Mouse (Mus musculus) small intestine, adult 2 months (tissue): Measurements from ENCODE around the gene Vps35l. TPM values are rescaled to one million over a fixed set of nuclear protein-coding genes. Genes with fewer than 3 reads are reported as not detected.

Experiments
- H3K27ac ChIP-seq: fragments of 200-500 bp; 2 replicates; pipeline ENCODE4 v1.5.1; 2012; ENCODE audit warnings: low read depth, low read length, control low read depth, inconsistent platforms; ENCODE audit not compliant: insufficient read depth
- H3K27me3 ChIP-seq: fragments of 200-500 bp; 2 replicates; pipeline ENCODE4 v1.6.1; 2012; ENCODE audit warnings: mild to moderate bottlenecking, moderate library complexity, low read length, inconsistent platforms; ENCODE audit not compliant: control insufficient read depth, insufficient read depth
- H3K36me3 ChIP-seq: fragments of 200-500 bp; 2 replicates; pipeline ENCODE4 v1.6.1; 2012; ENCODE audit warnings: mild to moderate bottlenecking, low read length, control low read depth, inconsistent platforms; ENCODE audit not compliant: control insufficient read depth, insufficient read depth
- H3K4me1 ChIP-seq: fragments of 200-500 bp; 2 replicates; pipeline ENCODE4 v1.6.1; 2012; ENCODE audit warnings: low read length, inconsistent platforms, mixed read lengths; ENCODE audit not compliant: control insufficient read depth, insufficient read depth, insufficient read length
- H3K4me3 ChIP-seq: fragments of 200-500 bp; 2 replicates; pipeline ENCODE4 v1.5.1; 2012; ENCODE audit warnings: low read depth, mild to moderate bottlenecking, control low read depth, inconsistent platforms, low read length, moderate library complexity
- CTCF ChIP-seq: fragments of 200-500 bp; IDR thresholded peaks from 2 replicates; pipeline ENCODE4 v1.5.1; 2012; ENCODE audit warnings: low read depth, mild to moderate bottlenecking, control low read depth, inconsistent platforms, low read length, moderate library complexity, mixed read lengths; ENCODE audit not compliant: insufficient replicate concordance, insufficient read length; ENCODE audit errors: extremely low read depth
- POLR2A ChIP-seq: fragments of 200-500 bp; IDR thresholded peaks from 2 replicates; pipeline ENCODE4 v1.6.1; 2012; ENCODE audit warnings: low read depth, mild to moderate bottlenecking, control low read depth, inconsistent platforms, low read length, moderate library complexity
- WGBS: fragments of 180-500 bp; shearing (Covaris S2); methylation state at CpG from one replicate; pipeline ENCODE4 v1.1.7; 2018; 5-methylcytosine and 5-hydroxymethylcytosine counted together
- polyA plus RNA-seq: library from polyadenylated mRNA; depleted of rRNA; stranded (reverse); fragments of >200 nt; gene quantifications from 2 replicates; pipeline ENCODE4 v1.2.3, GENCODE M21; 2012

Gene Vps35l
- polyA plus RNA-seq, 1 experiment = 29.9 TPM

- Histone ChIP-seq H3K4me3 (no peak overlapping the region), H3K27ac (no peak overlapping the region), H3K4me1 (no peaks in the 10 kb centered on the region), H3K27me3 (no peaks in the 10 kb centered on the region), H3K36me3 (peaks cover 53% of the 10 kb centered on the region)
- 60% methylated on average over 4 of the region's 4 CpGs for WGBS
- TF ChIP-seq CTCF (no peak), POLR2A (no peak)
These were observed 102.9 kb downstream of the Vps35l start for GRCm38 (mm10) chr7:118842938-118843337.

DNA sequence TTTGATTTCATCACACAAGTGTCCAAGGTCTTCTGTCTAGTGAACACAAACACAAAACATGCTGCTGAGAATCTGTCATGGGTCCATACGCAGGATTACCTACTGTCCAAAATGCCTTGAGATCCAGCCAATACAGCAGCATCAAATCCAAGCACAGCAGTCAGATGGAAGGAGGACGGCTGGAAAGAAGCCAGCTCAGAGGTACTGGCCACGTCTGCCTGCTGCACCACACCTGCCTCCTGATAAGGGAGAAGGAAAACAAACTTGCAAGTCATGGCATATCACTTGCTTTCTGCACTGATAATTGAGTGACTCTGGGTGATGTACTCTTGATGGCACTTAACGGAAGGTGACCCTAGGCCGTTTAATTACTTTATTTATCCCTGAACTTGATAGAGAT, 105.1 kb downstream of the Vps35l start:
- H3K4me3 ChIP-seq = no peak overlapping the region
- TF ChIP-seq CTCF (no peak), POLR2A (no peak)
- WGBS = 31% methylated on average over 5 of the region's 5 CpGs
- no peak overlapping the region for H3K27ac ChIP-seq
- H3K4me1 ChIP-seq = no peaks in the 10 kb centered on the region; the same call in 1 of the 2 replicates
- no peaks in the 10 kb centered on the region for H3K27me3 ChIP-seq
- peaks cover 42% of the 10 kb centered on the region for H3K36me3 ChIP-seq

- peaks cover 34% of the 10 kb centered on the region for H3K36me3 ChIP-seq
These were observed 106.3 kb downstream of the Vps35l start for GRCm38 (mm10) chr7:118846329-118846728.

GRCm38 (mm10) chr7:118848796-118849195, 108.8 kb downstream of the Vps35l start:
- Histone ChIP-seq H3K4me3 (no peak overlapping the region), H3K36me3 (peaks cover 30% of the 10 kb centered on the region), H3K27me3 (no peaks in the 10 kb centered on the region), H3K27ac (no peak overlapping the region), H3K4me1 (peaks cover 3% of the 10 kb centered on the region; the same call in 1 of the 2 replicates)
- no peak for TF ChIP-seq CTCF
- 57% methylated on average over 10 of the region's 10 CpGs for WGBS

More at GRCm38 (mm10) chr7:118846329-118846728, 106.3 kb downstream of the Vps35l start:
- 66% methylated on average over 4 of the region's 4 CpGs for WGBS
- Histone ChIP-seq H3K27me3 (no peaks in the 10 kb centered on the region), H3K4me3 (no peak overlapping the region), H3K27ac (no peak overlapping the region), H3K4me1 (no peaks in the 10 kb centered on the region; the same call in 1 of the 2 replicates)
- TF ChIP-seq CTCF = no peak
- no peak for TF ChIP-seq POLR2A

DNA sequence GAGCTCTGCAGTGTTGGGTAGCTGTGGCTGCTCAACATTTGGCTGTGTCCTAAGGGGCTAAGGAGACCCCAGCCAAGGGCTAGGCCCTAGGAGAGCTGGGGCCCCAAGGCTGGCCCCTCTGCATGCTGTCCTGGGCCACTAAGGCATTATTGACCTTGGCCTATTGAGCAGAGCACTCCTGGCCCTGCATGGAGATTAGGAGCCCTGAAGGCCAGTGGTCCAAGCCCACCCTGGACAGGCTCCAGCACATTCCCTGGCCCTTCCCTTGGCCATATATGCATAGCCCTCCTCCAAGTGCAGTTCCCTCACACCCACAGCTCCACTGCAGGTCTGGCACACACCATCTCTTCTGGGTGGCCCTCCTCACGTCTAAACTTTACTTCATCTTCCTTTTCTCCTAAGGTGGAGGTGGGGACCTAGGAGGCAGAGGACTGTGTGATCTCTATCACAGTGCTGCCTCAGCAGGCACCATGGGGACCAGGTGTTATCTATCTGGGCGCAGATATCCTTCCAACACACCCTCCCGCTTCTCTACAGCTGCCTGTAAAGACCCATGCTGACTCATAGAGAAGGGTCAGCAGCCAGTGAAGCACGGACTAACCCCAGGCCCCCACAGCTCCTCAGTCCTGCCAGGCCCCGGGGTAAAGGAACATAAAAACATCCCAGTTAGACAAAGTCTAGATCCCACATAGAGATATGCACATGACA, 109.7 kb downstream of the Vps35l start:
- H3K27ac ChIP-seq = no peak overlapping the region
- peaks cover 28% of the 10 kb centered on the region for H3K36me3 ChIP-seq
- peaks cover 5% of the 10 kb centered on the region; the same call in 1 of the 2 replicates for H3K4me1 ChIP-seq
- TF ChIP-seq CTCF (no peak), POLR2A (no peak)
- WGBS = 62% methylated on average over 5 of the region's 5 CpGs
- H3K27me3 ChIP-seq = no peaks in the 10 kb centered on the region
- no peak overlapping the region for H3K4me3 ChIP-seq

DNA sequence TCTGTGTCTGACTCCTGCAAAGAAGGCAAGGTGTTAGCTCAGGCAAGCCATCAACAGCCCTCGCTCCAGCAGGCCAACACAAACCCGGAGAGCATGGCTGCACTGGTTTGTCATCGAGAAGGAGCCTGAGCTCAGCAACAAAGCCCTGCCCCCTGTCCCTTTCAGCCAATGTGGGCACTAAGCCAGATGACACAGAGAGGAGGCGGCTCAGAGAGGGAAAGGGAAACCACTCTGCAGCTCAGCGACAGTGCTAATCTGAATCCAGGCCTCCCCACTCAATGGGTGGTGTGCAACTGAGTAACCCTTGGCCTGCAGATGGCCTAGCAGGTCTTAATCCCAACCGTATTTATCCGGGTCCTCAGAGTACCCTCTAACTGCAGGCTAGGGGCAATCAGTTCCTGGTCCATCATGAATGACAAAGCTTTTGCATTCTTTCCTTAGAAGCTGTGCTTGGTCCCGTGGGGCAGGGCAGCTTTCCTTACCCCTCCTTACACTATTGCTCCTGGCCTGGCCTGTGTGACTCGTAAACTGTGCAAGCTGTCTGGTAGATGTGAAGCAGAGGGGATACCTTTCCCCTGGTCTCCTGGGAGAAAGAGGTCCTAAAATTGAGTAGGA, 110.8 kb downstream of the Vps35l start:
- Histone ChIP-seq H3K36me3 (peaks cover 26% of the 10 kb centered on the region), H3K27me3 (no peaks in the 10 kb centered on the region), H3K27ac (no peak overlapping the region), H3K4me3 (no peak overlapping the region), H3K4me1 (peaks cover 5% of the 10 kb centered on the region; the same call in 1 of the 2 replicates)
- no peak for TF ChIP-seq CTCF
- no peak for TF ChIP-seq POLR2A
- 38% methylated on average over 9 of the region's 9 CpGs for WGBS

DNA sequence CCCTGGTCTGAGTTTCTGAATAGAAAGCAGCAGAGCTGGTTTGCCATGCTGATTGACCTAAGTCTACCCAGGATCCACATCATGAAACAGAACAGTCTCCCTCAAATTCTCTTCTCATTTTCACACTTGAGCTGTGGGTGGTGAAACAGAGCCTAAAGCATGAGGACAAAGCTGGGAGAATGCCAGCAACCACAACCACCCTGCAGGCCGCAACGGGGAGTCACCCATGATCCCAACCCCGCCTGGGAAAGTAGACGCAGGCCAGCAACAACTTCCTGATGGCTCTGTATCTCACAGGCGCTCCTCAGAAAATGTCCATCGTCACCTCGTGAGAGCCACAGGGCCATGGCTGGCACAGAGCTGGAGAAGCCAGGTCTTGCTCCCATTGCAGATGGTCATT, 111.5 kb downstream of the Vps35l start:
- Histone ChIP-seq H3K27me3 (no peaks in the 10 kb centered on the region), H3K36me3 (peaks cover 22% of the 10 kb centered on the region), H3K4me3 (no peak overlapping the region), H3K27ac (no peak overlapping the region), H3K4me1 (peaks cover 8% of the 10 kb centered on the region; the same call in 1 of the 2 replicates)
- 48% methylated on average over 7 of the region's 7 CpGs for WGBS
- TF ChIP-seq CTCF (no peak), POLR2A (no peak)
